Mouse (Mus musculus): ENCODE data around the gene Fam193a.

Gene Fam193a

DNA sequence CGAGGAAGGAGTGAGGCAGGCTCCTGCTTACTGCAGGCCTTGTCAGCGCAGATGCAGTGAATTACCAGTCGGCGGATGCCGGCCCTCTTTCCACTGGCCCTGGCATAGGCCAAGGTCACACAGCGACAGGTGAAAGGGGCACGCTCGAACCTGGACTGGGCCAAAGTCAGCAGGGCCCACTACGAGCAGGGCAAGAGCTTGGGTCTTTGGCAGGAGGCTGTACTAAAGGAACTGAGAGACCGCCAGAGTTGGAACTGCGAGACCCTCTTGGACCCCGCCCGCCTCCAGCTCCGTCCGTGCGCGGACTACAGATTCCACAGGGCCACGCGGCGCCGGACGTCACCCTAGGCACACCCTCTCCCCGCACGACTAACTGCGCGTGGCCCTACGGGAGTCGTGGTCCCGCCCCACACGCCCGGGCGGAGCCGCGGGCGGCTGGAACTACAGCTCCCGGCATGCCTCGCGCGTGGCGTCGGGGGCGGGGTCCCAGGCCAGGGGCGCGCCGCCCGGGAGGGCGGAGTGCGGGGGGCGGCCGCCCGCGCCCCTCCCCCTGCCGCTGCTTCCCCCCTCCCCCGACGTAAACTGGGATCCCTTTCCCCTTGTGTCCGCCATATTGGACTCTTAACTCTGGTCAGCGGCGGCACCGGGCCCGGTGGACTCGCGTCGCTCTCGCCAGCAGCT is at the start of gene Fam193a:
TSS of gene Fam193a (plus strand) at position 593 of the 681 bp plus-strand sequence.
- DNase-seq (ENCODE audit: low read depth, low spot score) = peak; percentile 85

DNA sequence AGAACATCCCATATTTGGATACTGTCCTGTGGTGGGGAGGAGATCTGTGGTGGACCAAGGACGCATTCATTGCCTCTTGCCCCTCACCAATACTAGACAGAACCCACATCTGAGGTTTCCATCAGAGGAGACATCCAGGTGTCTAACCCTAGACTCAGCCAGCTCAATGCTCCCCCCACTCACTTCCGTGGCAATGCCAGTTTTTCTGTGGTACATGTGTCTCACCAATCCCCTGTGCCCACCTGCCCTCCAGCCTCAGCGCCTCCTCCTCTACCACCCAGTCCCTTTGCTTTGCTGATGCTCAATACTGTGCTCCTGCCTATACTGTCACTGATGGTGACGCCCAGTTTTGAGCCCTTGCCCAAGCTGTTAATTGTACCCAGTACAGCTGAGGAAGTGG is 48.5 kb upstream of the Fam193a start:
- no peak for DNase-seq (ENCODE audit: low read depth, low spot score)

DNA sequence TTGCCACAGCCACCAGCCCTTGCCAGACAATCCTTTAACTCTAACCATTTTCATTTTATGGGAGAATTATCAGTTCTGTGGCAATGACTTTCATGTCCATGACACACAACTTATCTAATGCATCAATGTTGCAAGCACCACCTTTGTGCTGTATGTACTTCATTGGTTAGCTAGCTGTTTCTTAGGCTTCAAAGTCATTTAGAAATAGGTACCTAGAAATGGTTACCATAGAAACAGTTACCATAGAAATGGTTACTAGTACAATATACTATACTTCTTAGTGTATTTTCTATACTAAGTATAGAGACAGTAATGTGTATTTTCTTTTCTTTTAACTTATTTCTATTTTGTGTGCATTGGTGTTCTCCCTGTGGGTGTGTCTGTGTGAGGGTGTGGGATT is 44.4 kb upstream of the Fam193a start:
- DNase-seq (ENCODE audit: low read depth, low spot score) = no peak

DNA sequence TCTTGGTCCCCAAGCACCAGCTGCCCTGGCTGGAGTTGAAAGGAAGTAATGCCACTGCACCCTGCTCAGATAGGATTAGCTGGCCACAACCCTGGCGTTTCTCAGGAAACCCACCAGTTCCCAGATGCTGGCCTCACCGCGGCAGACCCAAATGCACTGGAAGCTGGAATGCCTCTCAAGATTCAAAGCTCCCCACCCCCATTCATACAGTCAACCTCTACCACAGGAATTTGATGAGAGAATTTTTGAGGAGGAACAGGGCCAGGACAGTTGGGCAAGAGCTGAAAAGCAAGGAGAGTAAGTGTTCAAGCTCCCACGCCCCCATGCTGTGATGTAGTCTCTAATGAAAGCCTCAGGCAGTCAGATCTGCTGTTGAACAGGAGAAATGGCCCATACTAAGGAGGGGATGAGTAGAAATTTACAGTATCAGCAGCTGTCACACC is 43.5 kb upstream of the Fam193a start:
- peak; percentile 97 for DNase-seq (ENCODE audit: low read depth, low spot score)

GRCm38 (mm10) chr5:34326875-34327576 is 42.7 kb upstream of the Fam193a start:
- no peak for DNase-seq (ENCODE audit: low read depth, low spot score)

DNA sequence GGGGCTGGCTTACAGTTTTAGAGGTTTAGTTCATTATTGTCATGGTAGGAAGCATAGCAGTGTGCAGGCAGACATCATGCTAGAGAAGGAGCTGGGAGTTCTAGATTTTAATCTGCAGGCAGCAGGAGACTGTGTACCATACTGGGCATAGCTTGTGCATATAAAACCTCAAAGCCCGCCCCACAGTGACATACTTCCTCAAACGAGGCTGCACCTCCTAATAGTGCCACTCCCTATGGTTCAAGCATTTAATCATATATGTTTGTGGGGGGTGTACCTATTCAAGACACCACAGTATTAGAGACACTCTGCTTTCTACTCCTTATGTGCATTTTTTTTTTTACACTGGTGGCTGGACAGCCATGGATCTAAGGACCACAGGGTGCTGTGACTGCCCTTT is 39.6 kb upstream of the Fam193a start:
- no peak for DNase-seq (ENCODE audit: low read depth, low spot score)

DNA sequence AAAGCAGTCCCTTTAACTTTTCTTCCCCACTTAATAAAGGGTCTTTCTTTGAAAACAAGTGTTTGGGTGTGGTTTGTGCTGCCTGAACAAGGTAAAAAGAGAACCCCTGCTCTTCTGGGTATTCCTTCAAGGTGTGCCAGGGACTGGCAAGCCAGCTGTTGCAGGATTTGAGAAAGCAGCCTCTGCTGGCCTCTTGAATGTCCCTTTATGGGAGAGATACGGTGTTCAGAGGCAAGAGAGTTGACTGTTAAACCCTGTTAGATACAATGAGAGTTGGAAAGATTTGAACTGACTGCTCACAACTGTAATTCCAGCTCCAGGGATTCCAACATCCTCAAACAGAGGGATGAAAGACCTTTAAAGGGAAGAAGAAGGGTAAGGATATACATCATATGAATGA is 35.7 kb upstream of the Fam193a start:
- DNase-seq (ENCODE audit: low read depth, low spot score) = no peak

DNA sequence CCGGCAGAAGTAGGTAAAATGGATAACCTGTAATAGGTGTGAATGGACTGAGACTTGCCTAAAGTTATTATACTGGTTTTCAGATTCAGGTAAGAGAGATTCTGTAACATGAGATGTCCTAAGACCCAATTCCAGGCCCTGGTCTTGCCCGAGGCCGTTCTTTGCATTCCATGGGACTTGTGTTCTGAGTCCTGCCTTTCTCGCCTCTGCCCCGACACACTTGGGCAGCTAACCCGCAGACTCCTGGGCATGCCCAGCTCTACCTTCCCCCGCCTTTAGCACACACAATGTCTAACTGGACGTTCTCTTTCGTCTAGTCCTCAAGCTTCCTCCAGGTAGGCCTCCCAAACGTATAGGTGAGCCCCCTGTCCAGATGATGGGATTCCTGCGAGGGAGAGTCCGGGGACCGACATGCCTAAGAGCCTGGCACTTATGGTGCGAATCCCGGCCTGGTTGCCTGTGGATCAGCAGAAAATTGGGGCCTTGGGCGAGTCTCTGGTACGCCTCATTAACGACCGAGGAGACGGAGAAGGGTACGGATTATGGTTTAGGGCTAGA is 34.1 kb upstream of the Fam193a start:
- DNase-seq (ENCODE audit: low read depth, low spot score) = peak; percentile 67

DNA sequence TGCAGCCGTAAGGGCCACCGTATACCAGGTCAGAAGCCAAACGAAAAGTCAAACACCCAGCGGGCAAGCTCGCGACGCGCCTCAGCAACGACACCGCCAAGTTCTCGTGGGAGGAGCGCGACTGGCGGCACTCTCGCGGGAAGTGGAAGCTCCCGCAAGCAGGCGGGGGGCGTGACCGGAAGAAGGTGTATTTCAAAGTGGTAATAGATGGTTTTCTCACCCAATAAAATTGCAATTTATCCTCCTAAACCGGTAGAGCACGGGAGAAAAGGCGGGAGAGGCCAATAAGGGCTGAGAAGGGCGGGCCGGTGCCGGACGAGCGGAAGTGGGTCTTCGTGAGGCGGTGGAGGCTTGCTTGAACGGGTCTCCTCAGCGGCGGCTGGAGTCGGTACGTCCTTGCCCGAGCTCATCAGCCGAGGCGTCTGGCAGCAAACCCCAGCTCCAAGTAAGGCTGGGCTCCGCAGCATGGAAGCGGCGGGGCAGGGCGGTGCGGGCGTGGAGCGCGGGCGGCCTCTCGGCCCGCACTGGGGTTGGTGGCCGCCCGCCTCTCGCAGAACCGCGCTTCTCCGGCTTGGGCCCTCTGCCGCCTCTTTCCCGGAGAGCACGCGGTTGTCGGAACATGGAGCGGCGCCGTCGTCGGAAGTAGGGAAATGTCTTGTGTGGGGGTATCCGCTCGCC is 33.5 kb upstream of the Fam193a start, which contains the start of gene Rnf4:
TSS of gene Rnf4 (plus strand) at position 193 of the 678 bp plus-strand sequence.
- DNase-seq (ENCODE audit: low read depth, low spot score) = peak; percentile 99

- peak; percentile 73 for DNase-seq (ENCODE audit: low read depth, low spot score)
Measured at GRCm38 (mm10) chr5:34336775-34337450, 32.8 kb upstream of the Fam193a start.

- no peak for DNase-seq (ENCODE audit: low read depth, low spot score)
Measured at GRCm38 (mm10) chr5:34340246-34340645, 29.5 kb upstream of the Fam193a start.

- no peak for DNase-seq (ENCODE audit: low read depth, low spot score)
Measured at GRCm38 (mm10) chr5:34352084-34352631, 17.6 kb upstream of the Fam193a start.

DNA sequence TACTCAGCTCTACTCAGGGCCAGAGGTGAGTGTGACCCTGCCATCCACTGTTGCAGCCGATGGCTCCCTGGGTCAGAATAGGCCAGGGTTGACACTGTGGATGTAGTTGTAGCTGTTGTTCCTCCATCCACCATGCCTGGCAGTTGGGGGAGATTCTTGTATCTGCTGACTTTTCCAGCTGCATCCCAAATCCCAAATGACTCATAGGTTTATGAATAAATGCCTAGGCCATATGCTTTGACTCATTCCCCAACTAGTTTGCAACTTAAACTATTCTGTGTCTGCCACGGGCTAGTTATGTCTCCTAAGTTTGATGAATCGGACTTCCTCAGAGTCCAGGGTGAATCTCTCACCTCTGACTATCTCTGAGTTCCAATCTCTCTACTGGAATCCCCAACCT is 9.5 kb upstream of the Fam193a start:
- peak; percentile 75 for DNase-seq (ENCODE audit: low read depth, low spot score)

DNA sequence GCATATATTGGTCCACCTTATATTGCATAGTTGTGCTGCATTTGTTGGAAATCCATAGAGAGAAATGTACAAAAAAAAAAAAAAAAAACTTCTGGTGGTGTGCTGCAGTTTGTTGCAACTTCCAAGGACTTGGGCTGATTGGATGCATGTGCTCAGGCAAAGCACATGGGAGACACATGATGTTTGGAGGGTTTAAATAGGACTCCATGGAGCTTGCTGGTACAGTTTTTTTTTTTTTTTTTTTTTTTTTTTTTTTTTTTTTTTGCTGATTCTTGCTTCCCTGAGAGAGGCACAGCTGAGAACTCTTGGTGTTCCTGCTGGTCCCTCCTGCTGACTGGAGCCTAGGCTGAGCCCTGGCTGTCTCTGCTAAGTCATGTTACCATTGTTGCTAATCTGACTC is 6.6 kb upstream of the Fam193a start:
- no peak for DNase-seq (ENCODE audit: low read depth, low spot score)

GRCm38 (mm10) chr5:34368551-34369290 is 1.0 kb upstream of the Fam193a start:
- DNase-seq (ENCODE audit: low read depth, low spot score) = peak; percentile 62

DNA sequence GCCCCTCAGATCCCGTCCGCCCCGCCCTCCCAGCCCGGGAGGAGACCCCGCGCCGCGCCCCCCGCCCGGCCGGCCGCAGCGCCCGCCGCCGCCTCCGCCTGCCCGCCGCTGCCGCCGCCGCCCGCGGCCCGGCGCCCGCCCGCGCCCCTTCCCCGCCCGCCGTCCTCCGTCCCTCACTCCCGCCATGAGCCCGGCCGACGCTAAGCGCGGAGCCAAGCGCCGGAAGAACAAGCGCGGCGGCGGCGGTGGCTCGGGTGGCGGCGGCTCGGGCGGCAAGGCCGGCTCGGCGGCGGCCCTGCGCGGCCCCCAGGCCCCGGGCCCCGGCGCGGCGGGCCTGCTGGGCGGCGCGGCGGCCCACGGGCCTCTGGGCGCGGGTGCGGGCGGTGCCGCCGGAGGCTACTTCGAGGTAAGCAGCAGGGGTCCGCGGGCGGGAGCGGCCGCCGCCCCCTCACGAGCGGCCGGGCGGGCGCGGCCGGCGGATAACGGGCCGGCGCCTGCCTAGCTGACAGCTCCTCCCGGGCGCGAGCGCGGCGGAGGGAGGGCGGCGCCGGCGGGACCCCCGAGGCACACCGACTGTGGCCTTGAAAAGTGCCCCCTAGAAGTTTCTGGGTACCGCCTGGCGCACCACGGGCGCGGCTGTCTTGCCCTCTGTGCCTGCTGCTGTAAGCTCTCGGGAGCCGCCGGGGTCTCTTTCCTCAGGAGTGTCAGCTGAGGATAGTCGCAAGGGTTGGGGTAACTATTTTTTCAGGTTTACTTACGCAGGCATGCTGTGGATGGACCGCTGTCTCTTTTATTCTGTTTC is 490 bp downstream of the Fam193a start:
- DNase-seq (ENCODE audit: low read depth, low spot score) = peak; percentile 40

GRCm38 (mm10) chr5:34370840-34371239 is 1.1 kb downstream of the Fam193a start:
- DNase-seq (ENCODE audit: low read depth, low spot score) = no peak

DNA sequence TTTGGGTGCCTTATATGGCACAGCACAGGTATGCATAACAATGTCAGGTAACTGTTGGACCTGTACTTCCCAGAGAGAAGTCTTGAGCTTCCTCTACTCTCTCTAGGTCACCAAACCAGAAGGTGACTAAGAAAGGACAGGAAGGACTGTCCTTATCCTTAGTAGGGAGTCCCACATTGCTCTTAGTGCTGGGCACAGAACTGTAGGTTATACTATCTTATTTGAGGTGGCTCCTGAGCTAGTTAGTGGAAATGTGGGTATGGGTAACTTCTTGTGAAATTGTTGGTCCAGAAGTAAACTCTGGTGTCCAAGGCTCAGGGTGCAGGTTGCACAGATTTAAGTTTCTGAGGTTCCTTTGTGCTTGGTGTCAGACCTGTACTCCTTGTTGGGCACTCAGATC is 2.4 kb downstream of the Fam193a start:
- DNase-seq (ENCODE audit: low read depth, low spot score) = no peak

DNA sequence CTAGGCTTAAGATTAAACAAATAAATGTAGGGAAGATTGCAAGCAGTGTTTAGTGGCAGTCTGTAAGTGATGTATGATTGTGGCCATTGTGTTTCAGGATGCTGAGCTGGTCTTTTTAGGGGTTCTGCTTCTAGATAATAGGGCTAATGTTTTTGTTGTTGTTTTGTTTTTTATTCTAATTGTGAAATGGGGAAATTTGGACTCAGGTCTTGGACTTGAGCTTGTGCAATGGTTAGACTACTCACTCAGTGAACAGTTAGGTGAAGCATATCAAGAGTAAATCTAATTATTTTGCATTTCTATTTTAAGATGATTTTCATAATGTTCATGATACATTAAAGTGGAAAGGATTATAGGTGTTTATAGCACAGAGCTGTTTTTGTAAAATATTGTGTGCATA is 2.8 kb downstream of the Fam193a start:
- no peak for DNase-seq (ENCODE audit: low read depth, low spot score)

DNA sequence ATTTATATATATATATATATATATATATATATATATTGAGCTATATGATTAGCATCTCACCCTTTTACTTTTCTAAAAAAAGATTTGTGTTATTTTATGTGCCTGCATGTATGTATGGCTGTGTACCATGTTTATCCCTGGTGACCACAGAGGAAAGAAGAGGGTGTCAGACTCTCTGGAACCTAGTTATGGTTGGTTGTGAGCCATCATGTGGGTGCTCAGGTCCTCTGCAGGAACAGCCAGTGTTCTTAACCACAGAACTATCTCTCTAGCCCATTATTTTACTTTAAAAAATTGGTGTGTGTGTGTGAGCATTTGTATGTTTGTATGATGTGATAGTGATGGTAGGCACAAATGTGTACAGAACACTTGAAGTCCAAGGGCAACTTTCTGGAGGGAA is 9.1 kb downstream of the Fam193a start:
- no peak for DNase-seq (ENCODE audit: low read depth, low spot score)

All from 3T3-L1 (cell line).